Mouse (Mus musculus) hindbrain, postnatal 0 days (tissue): ENCODE measurements around the gene Trmt10a. TPM values are rescaled to one million over a fixed set of nuclear protein-coding genes. Genes with fewer than 3 reads are reported as not detected.

Experiments
- ATAC-seq: fragments of 200-750 bp; cut with Nextera tagmentation; 2 replicates; pipeline ENCODE4 v1.8.0; 2017; ENCODE audit warnings: mild to moderate bottlenecking, moderate TSS enrichment, moderate library complexity
- DNase-seq: peaks from one replicate; pipeline ENCODE4 v3.0.0-alpha.2; 2015; ENCODE audit warnings: low spot score
- H3K27ac ChIP-seq: fragments of 300-500 bp; sonication (generic); 2 replicates; pipeline ENCODE4 v1.5.1; 2014; ENCODE audit warnings: mild to moderate bottlenecking
- H3K27me3 ChIP-seq: fragments of 300-500 bp; sonication (generic); 2 replicates; pipeline ENCODE4 v1.6.1; 2014; ENCODE audit warnings: low read length, mixed read lengths; ENCODE audit not compliant: insufficient read depth
- H3K36me3 ChIP-seq: fragments of 300-500 bp; sonication (generic); 2 replicates; pipeline ENCODE4 v1.6.1; 2014; ENCODE audit warnings: low read length, mixed read lengths; ENCODE audit not compliant: insufficient read depth
- H3K4me1 ChIP-seq: fragments of 300-500 bp; sonication (generic); 2 replicates; pipeline ENCODE4 v1.6.1; 2014; ENCODE audit warnings: antibody characterized with exemption, low read length, mixed read lengths; ENCODE audit not compliant: insufficient read depth
- H3K4me2 ChIP-seq: fragments of 300-500 bp; sonication (generic); 2 replicates; pipeline ENCODE4 v1.6.1; 2014; ENCODE audit warnings: low read depth, mild to moderate bottlenecking, low read length, moderate library complexity, mixed read lengths
- H3K4me3 ChIP-seq: fragments of 300-500 bp; sonication (generic); 2 replicates; pipeline ENCODE4 v1.5.1; 2014; ENCODE audit warnings: low read length
- H3K9ac ChIP-seq: fragments of 300-500 bp; sonication (generic); replicated peaks from 2 replicates; pipeline ENCODE4 v1.6.1; 2014; ENCODE audit warnings: mild to moderate bottlenecking, low read length, moderate library complexity, mixed read lengths
- H3K9me3 ChIP-seq: fragments of 300-500 bp; sonication (generic); 2 replicates; pipeline ENCODE4 v1.6.1; 2016; ENCODE audit warnings: low read length, mixed read lengths
- CTCF ChIP-seq: IDR thresholded peaks from 2 replicates; pipeline ENCODE4 v1.5.1; 2016; ENCODE audit warnings: antibody characterized with exemption, control low read depth, low read depth
- WGBS: fragments of 180-500 bp; shearing (Covaris S2); extraction: QIAGEN DNeasy Blood & Tissue Kit; methylation state at CpG from one replicate; pipeline ENCODE4 v1.1.7; 2014; 5-methylcytosine and 5-hydroxymethylcytosine counted together
- polyA plus RNA-seq: library from polyadenylated mRNA; unstranded; fragments of >200 nt; fragmentation: Nextera tagmentation; extraction: Ambion mirVana; gene quantifications from 2 replicates; pipeline ENCODE4 v1.2.1, GENCODE M21; 2015
- total RNA-seq: library from RNA; depleted of rRNA; stranded (reverse); fragments of >200 nt; gene quantifications from 2 replicates; pipeline ENCODE4 v1.2.3, GENCODE M21; 2014

The Trmt10a gene
- total and polyA plus RNA-seq, 2 experiments from 2014 or later, result 3.1 to 9.3 TPM

DNA sequence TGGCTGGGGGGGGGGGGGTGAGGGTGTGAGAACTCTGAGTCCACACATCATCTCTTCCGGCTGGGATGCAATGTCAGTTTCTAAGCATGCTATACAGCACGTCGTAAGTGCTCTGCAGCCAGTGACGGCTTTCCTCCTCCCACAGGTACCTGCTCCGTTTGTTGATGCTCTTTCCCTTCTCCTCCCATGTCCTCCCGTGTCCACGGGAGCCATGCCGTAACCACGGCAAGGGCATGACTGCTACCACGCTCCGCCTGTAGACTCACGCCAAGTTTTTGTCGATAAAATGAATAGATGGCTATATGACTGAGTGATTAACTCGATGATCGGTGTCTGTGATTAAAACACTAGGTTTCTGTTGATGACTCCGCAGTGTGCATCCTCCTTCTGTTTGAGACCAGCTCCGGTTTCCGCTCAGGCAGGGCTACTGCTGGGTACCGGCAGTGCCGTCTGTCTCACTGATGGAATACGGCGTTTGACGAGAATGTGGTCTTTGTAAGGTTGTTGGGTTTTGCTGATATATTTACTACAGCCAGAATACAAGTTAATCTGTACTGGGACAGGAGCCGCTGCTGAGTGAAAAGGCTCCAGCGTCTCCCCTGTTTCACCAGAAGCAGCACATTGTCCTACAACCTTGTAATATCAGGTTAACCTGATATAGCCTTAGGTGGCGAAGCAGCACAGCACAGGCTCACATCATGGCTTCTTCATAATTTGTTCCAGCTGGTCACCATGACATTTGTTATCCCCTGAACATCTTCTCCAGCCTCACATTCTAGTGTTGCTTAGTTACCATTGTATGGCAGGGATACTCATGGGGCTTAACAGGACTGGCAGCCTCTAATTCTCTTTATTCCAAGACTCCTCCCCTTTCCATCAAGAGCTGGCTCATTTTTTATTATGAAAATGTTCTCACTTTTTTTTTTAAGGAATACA lies 43.0 kb downstream of the Trmt10a start:
- DNase-seq, result peak; percentile 43
- H3K4me1 ChIP-seq, result no peaks in the 10 kb centered on the region
- no peak overlapping the region for H3K27ac ChIP-seq
- no peaks in the 10 kb centered on the region for H3K9me3 ChIP-seq
- no peak overlapping the region for H3K9ac ChIP-seq
- H3K27me3 ChIP-seq, result no peaks in the 10 kb centered on the region
- H3K36me3 ChIP-seq, result no peaks in the 10 kb centered on the region
- 69% methylated on average over 26 of the region's 26 CpGs for WGBS
- H3K4me3 ChIP-seq, result peak overlapping the region; percentile 1; the same call in 1 of the 2 replicates
- H3K4me2 ChIP-seq, result peak overlapping the region; percentile 6
- no peak for TF ChIP-seq CTCF
- ATAC-seq, result peak; percentile 71

DNA sequence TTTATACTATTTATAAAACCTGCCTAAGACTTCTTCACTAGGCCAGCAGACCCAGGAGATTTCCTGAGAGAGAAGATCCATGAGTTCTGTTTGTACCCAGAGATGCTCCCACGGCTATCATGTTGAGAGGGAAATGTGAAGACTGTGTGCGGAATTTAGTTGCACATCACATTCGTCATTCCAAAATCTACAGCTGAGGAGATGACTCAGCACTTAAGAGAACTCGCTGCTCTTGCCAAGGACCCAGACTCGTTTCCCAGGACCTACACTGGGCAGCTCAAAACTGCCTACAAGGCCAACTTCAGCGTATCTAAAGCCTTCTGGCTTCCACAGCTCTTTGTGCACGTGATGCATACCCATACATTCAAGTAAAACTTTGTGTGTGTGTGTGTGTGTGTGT lies 49.0 kb downstream of the Trmt10a start:
- WGBS, result 83% methylated on average over 7 of the region's 7 CpGs
- Histone ChIP-seq H3K4me3 (no peak overlapping the region), H3K27me3 (no peaks in the 10 kb centered on the region), H3K9me3 (no peaks in the 10 kb centered on the region), H3K9ac (no peak overlapping the region), H3K36me3 (no peaks in the 10 kb centered on the region), H3K27ac (no peak overlapping the region), H3K4me1 (no peaks in the 10 kb centered on the region), H3K4me2 (no peak overlapping the region)
- ATAC-seq (no peak), DNase-seq (no peak)
- TF ChIP-seq CTCF, result no peak

DNA sequence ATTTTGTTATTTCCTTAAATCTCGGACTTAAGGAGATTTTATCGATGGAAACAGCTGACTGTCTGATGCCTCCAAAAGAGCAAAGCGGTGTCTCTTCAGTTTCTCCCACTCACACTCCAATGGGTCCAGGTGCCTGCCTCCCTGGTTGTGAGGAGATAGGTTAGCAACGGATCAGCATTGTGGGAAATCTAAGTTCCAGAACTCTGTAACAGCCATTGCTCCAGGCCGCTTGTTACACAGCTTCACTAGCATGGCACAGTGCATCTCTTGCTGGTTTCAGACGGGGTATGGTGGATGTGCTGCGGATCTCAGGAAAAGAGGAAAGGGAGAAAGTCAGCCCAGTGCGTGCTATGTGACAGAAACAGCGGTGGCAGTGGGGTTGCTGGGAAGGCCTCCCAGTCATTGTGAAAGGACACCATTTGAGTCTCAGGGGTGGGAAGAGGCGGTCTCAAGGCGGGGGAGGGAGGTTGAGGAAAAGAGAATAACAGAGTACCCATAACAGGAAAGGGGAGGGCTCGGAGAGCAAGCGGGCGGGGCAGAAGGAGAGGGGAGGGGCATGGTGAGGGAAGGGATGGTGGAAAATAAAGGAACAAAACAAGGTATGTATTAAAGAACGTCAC lies 50.5 kb downstream of the Trmt10a start, which contains the start of gene 4930579F01Rik:
TSS of gene 4930579F01Rik (minus strand) at position 143 of the 620 bp plus-strand sequence.
- Histone ChIP-seq H3K4me3 (no peak within 1 kb of the TSS), H3K27ac (no peak within 1 kb of the TSS), H3K9me3 (no peaks in the 10 kb centered on the region), H3K36me3 (no peaks in the 10 kb centered on the region), H3K9ac (no peak within 1 kb of the TSS), H3K27me3 (no peaks in the 10 kb centered on the region), H3K4me1 (no peaks in the 10 kb centered on the region), H3K4me2 (no peak within 1 kb of the TSS)
- DNase-seq (no peak), ATAC-seq (no peak)
- no peak for TF ChIP-seq CTCF
- 86% methylated on average over 15 of the region's 15 CpGs for WGBS

GRCm38 (mm10) chr3:138197093-138197492 lies 53.8 kb downstream of the Trmt10a start:
- no peak overlapping the region for H3K4me3 ChIP-seq
- H3K9ac ChIP-seq, result no peak overlapping the region
- H3K36me3 ChIP-seq, result no peaks in the 10 kb centered on the region
- H3K4me2 ChIP-seq, result no peak overlapping the region
- no peaks in the 10 kb centered on the region for H3K27me3 ChIP-seq
- no peak for ATAC-seq
- H3K9me3 ChIP-seq, result no peaks in the 10 kb centered on the region
- no peak for TF ChIP-seq CTCF
- H3K27ac ChIP-seq, result no peak overlapping the region
- no peaks in the 10 kb centered on the region for H3K4me1 ChIP-seq
- DNase-seq, result no peak
- 83% methylated on average over 14 of the region's 14 CpGs for WGBS

DNA sequence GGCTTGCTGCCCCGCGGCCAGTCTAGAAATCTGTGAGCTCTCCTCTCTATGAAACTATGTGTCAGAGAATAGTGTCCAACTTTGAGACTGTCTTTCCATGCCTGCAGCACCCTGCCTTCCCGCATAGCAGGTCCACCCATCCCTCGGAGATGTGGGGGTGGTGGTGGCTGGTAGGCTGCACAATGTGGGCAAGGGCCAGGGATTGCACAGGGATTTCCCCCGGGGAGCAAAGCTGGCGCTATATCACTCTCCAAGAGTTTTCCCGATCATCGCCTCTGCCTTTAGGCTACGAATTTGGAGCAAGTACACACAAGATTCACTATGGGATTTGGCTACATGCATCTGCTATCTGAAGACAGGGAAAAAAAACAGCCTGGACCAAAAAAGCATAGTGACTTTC lies 54.3 kb downstream of the Trmt10a start:
- Histone ChIP-seq H3K9ac (no peak overlapping the region), H3K36me3 (no peaks in the 10 kb centered on the region), H3K4me2 (peak overlapping the region; percentile 51), H3K4me3 (no peak overlapping the region), H3K4me1 (no peaks in the 10 kb centered on the region), H3K27ac (no peak overlapping the region), H3K27me3 (no peaks in the 10 kb centered on the region), H3K9me3 (no peaks in the 10 kb centered on the region)
- no peak for TF ChIP-seq CTCF
- ATAC-seq (peak; percentile 22; the same call in 1 of the 2 replicates), DNase-seq (no peak)
- 58% methylated on average over 9 of the region's 9 CpGs for WGBS

DNA sequence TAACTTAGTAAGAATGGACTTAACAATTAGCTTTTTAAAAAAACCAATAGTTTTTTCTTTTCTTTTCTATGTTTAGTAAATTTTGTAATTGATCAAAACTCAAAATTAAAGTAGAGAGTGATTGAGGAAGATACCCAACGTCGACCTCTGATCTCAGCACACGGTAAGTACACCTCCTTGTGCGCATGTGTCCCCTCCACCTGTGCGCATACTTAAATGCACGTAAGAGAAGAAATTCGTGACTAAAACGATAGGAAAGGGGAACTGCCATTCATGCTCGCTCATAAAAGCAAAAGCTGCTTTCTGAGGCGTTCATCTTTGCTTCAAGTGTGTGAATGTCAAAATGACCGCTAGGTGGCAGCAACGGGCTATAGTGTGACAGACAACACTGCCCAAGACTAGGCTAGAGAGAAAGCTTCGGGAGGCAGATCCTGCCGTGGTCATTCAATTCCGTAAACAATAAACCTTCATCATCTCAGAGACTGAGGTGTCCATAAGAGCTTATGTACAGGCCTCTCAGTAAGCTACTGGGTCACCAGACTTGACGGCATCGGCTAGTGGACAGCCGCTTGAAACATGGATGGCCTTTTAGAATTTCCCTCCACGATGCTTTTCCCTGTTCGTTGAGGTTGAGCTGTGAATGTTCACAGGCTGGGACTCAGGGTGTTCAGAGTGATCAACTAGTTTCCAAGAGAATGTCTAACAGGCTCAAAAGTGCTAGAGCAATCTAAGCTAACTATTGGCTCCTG lies 54.9 kb downstream of the Trmt10a start:
- Histone ChIP-seq H3K4me3 (peak overlapping the region; percentile 17; the same call in 1 of the 2 replicates), H3K9ac (no peak overlapping the region; the same call in 1 of the 2 replicates), H3K36me3 (no peaks in the 10 kb centered on the region), H3K27me3 (no peaks in the 10 kb centered on the region), H3K4me2 (peak overlapping the region; percentile 51), H3K4me1 (no peaks in the 10 kb centered on the region), H3K27ac (no peak overlapping the region), H3K9me3 (no peaks in the 10 kb centered on the region)
- TF ChIP-seq CTCF, result peak; percentile 96
- 24% methylated on average over 20 of the region's 20 CpGs for WGBS
- ATAC-seq (peak; percentile 96), DNase-seq (peak; percentile 97)
